Mouse (Mus musculus): ENCODE data around the gene Gm9922.

Gene Gm9922

GRCm38 (mm10) chr14:101729237-101729971, at the start of gene Gm9922, which contains the start of gene Lmo7:
Gene Gm9922, minus strand, starts transcription at chr14:101729814.
Gene Lmo7, plus strand, starts transcription at chr14:101729957.
- peak; percentile 92 to 93 for DNase-seq

- DNase-seq = no peak
These were observed 48.8 kb upstream of the Gm9922 start for GRCm38 (mm10) chr14:101778426-101778825.

- no peak for DNase-seq
These were observed 47.5 kb upstream of the Gm9922 start for GRCm38 (mm10) chr14:101777129-101777493.

- no peak for DNase-seq
These were observed 46.9 kb upstream of the Gm9922 start for GRCm38 (mm10) chr14:101776296-101777128.

- DNase-seq = peak; percentile 46 to 59
These were observed 45.0 kb upstream of the Gm9922 start for GRCm38 (mm10) chr14:101774631-101775030.

GRCm38 (mm10) chr14:101771756-101772155, 42.1 kb upstream of the Gm9922 start:
- DNase-seq = peak in 1 of 2 experiments; percentile 22

GRCm38 (mm10) chr14:101771336-101771735, 41.7 kb upstream of the Gm9922 start:
- peak; percentile 47 to 54 for DNase-seq

- DNase-seq = no peak
These were observed 34.2 kb upstream of the Gm9922 start for GRCm38 (mm10) chr14:101763762-101764295.

GRCm38 (mm10) chr14:101762267-101762666, 32.7 kb upstream of the Gm9922 start:
- DNase-seq = peak; percentile 31 to 32

- no peak for DNase-seq
These were observed 25.8 kb upstream of the Gm9922 start for GRCm38 (mm10) chr14:101755425-101755824.

- DNase-seq = no peak
These were observed 21.3 kb upstream of the Gm9922 start for GRCm38 (mm10) chr14:101750910-101751309.

- DNase-seq = peak in 1 of 2 experiments; percentile 43
These were observed 18.8 kb upstream of the Gm9922 start for GRCm38 (mm10) chr14:101748436-101748835.

- DNase-seq = no peak
These were observed 18.2 kb upstream of the Gm9922 start for GRCm38 (mm10) chr14:101747811-101748210.

- DNase-seq = peak in 1 of 2 experiments; percentile 73
These were observed 17.0 kb upstream of the Gm9922 start for GRCm38 (mm10) chr14:101746635-101747034.

GRCm38 (mm10) chr14:101737501-101737900, 7.9 kb upstream of the Gm9922 start:
- no peak for DNase-seq

GRCm38 (mm10) chr14:101733542-101734303, 4.1 kb upstream of the Gm9922 start:
- DNase-seq = peak; percentile 15 to 23

GRCm38 (mm10) chr14:101729972-101730692, 518 bp upstream of the Gm9922 start:
- peak in 1 of 2 experiments; percentile 9 for DNase-seq

- DNase-seq = no peak
These were observed 15.2 kb downstream of the Gm9922 start for GRCm38 (mm10) chr14:101714414-101714813.

GRCm38 (mm10) chr14:101707088-101707487, 22.5 kb downstream of the Gm9922 start:
- no peak for DNase-seq

GRCm38 (mm10) chr14:101704479-101704878, 25.1 kb downstream of the Gm9922 start:
- DNase-seq = no peak

GRCm38 (mm10) chr14:101688406-101688805, 41.2 kb downstream of the Gm9922 start:
- no peak for DNase-seq

- DNase-seq = peak; percentile 45 to 66
These were observed 41.9 kb downstream of the Gm9922 start for GRCm38 (mm10) chr14:101687696-101688095.
